Comparison of ENCODE assay signal across 8 mouse cellular contexts in genomic region chr4:139872595-139872994, GRCm38 (mm10). TPM values are rescaled to one million over a fixed set of nuclear protein-coding genes. Genes with fewer than 3 reads are reported as not detected.
DNase-seq lines count a peak whose midpoint lies in the region; ATAC-seq and TF ChIP-seq lines count a peak whose summit lies in the region.

No protein-coding gene starts in this region.

- no peak overlapping the region for H3K27ac ChIP-seq in kidney, adult 2 months (ENCODE audit: insufficient read depth, low read depth, low read length)
- no peak overlapping the region for H3K27ac ChIP-seq in kidney, embryonic 14.5 days (ENCODE audit: low read depth, low read length)
- H3K27ac ChIP-seq in limb, embryonic 10.5 days: no peak overlapping the region
- H3K27ac ChIP-seq in neural tube, embryonic 15.5 days (replicated peaks): no peak overlapping the region

- peak; percentile 81 for TF ChIP-seq CTCF in kidney, adult 2 months (conservative IDR thresholded peaks at IDR 0.05; ENCODE audit: insufficient read depth, insufficient read length, low read depth, low read length)

- no peaks in the 10 kb centered on the region for H3K27me3 ChIP-seq in kidney, adult 2 months (replicated peaks; ENCODE audit: control insufficient read depth, insufficient read depth, low read length)
- H3K27me3 ChIP-seq in kidney, embryonic 14.5 days (ENCODE audit: control insufficient read depth, insufficient read depth, low read length): no peaks in the 10 kb centered on the region
- H3K27me3 ChIP-seq in limb, embryonic 10.5 days (ENCODE audit: low read depth, poor library complexity, severe bottlenecking): no peaks in the 10 kb centered on the region; the same call in 1 of the 2 replicates
- no peaks in the 10 kb centered on the region for H3K27me3 ChIP-seq in neural tube, embryonic 15.5 days (replicated peaks)

- no peaks in the 10 kb centered on the region for H3K4me1 ChIP-seq in kidney, adult 2 months (ENCODE audit: control insufficient read depth, insufficient read depth, low read length)
- H3K4me1 ChIP-seq in kidney, embryonic 14.5 days (ENCODE audit: control insufficient read depth, insufficient read depth, low read length): no peaks in the 10 kb centered on the region
- peaks cover 11% of the 10 kb centered on the region for H3K4me1 ChIP-seq in limb, embryonic 10.5 days
- 0 out of 2 replicates have a peak, but pooled peaks cover 2% of the 10 kb centered on the region for H3K4me1 ChIP-seq in neural tube, embryonic 15.5 days

- DNase-seq in kidney, adult 2 months: peak; percentile 17
- peak; percentile 58 for DNase-seq in NIH3T3 (ENCODE audit: low read depth)
- DNase-seq in heart, postnatal 4 days: peak; percentile 54
- DNase-seq in limb, embryonic 10.5 days (ENCODE audit: low spot score): peak; percentile 88
- no peak for DNase-seq in spleen, postnatal 14 days (ENCODE audit: low spot score in 2 of 2)

- 7% methylated on average over 3 of the region's 3 CpGs for WGBS in kidney, adult 2 months
- WGBS in kidney, embryonic 14.5 days: 12% methylated on average over 3 of the region's 3 CpGs
- 3% methylated on average over 3 of the region's 3 CpGs for WGBS in limb, embryonic 10.5 days
- 3% methylated on average over 3 of the region's 3 CpGs for WGBS in neural tube, embryonic 15.5 days

- H3K9ac ChIP-seq in kidney, embryonic 14.5 days (ENCODE audit: low read depth, low read length): no peak overlapping the region
- no peak overlapping the region for H3K9ac ChIP-seq in neural tube, embryonic 15.5 days (replicated peaks)

- no peak overlapping the region for H3K4me3 ChIP-seq in kidney, adult 2 months (ENCODE audit: insufficient read depth, low read depth, low read length)
- H3K4me3 ChIP-seq in kidney, embryonic 14.5 days (ENCODE audit: low read length): no peak overlapping the region
- no peak overlapping the region for H3K4me3 ChIP-seq in limb, embryonic 10.5 days
- H3K4me3 ChIP-seq in neural tube, embryonic 15.5 days (replicated peaks): no peak overlapping the region

- no peak for ATAC-seq in kidney, embryonic 14.5 days (ENCODE audit: low FRiP score, low TSS enrichment)
- peak; percentile 59; the same call in 1 of the 2 replicates for ATAC-seq in common myeloid progenitor, adult 5-6 weeks (replicated peaks; ENCODE audit: low read depth, poor library complexity, severe bottlenecking)
- ATAC-seq in neural tube, embryonic 15.5 days (ENCODE audit: low FRiP score): peak; percentile 75

- no peaks in the 10 kb centered on the region for H3K36me3 ChIP-seq in kidney, adult 2 months (ENCODE audit: control insufficient read depth, insufficient read depth, low read length)
- no peaks in the 10 kb centered on the region for H3K36me3 ChIP-seq in kidney, embryonic 14.5 days (ENCODE audit: control insufficient read depth, insufficient read depth, low read length)
- no peaks in the 10 kb centered on the region for H3K36me3 ChIP-seq in limb, embryonic 10.5 days
- H3K36me3 ChIP-seq in neural tube, embryonic 15.5 days: no peaks in the 10 kb centered on the region

- no peak overlapping the region for H3K4me2 ChIP-seq in kidney, embryonic 14.5 days (replicated peaks; ENCODE audit: low read depth, low read length)
- no peak overlapping the region for H3K4me2 ChIP-seq in neural tube, embryonic 15.5 days

- no peak for TF ChIP-seq POLR2A in kidney, adult 2 months (IDR thresholded peaks at IDR 0.05; ENCODE audit: low read depth, low read length)

- H3K9me3 ChIP-seq in kidney, embryonic 14.5 days (ENCODE audit: control insufficient read depth, low read length): peaks cover 2% of the 10 kb centered on the region; the same call in 1 of the 2 replicates
- H3K9me3 ChIP-seq in limb, embryonic 10.5 days (replicated peaks): no peaks in the 10 kb centered on the region
- no peaks in the 10 kb centered on the region for H3K9me3 ChIP-seq in neural tube, embryonic 15.5 days (replicated peaks)

RNA-seq across cellular contexts. Expression of gene Pax7, which starts 39.3 kb away (rescaled TPM):
- 0.06 TPM in 1 of 2 replicates, not detected in the other for polyA plus RNA-seq in kidney, adult 2 months (2012; rRNA removed)
- polyA plus RNA-seq in kidney, embryonic 14.5 days (2014; fragmentation: Nextera tagmentation; extraction: Ambion mirVana): not detected in 2 replicates
- total RNA-seq in common myeloid progenitor, adult 5-6 weeks (2017): not detected in 2 replicates
- not detected for total RNA-seq in heart, postnatal 4 days (2021)
- 0.11 and 0.14 TPM in 2 replicates for polyA plus RNA-seq in limb, embryonic 10.5 days (2016; fragmentation: Nextera tagmentation; extraction: Ambion mirVana)
- 0.14 and 0.17 TPM in 2 replicates for polyA plus RNA-seq in neural tube, embryonic 15.5 days (2015; fragmentation: Nextera tagmentation; extraction: Ambion mirVana)

Comparison
In these comparisons a context has a peak if more than half of its experiments do, and no peak if none do; other contexts are left out.
1. DNase-seq: peak in kidney, adult 2 months (single experiment), NIH3T3 (single experiment), heart, postnatal 4 days (single experiment) and limb, embryonic 10.5 days (single experiment); none in spleen, postnatal 14 days (0 of 2).